In the genomic region with DNA sequence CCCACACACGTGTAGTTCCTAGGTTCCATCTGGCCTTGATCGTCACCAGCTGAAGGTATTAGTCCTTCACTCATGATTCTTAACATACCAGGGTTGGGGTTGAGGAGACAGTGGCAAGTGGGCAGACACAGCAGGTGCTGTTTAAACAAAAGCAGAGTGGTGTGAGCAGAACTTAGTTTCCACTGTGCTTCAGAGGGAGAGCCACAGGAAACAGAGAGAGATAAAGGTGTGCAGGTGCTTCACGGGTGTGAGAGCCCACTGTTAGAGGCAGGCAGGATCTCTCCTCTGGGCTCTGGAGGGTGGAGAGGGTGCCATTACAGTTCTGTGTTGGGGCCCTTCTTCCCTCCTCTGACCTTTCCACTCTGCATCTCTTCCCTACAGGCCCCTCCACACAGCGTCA, we compare ENCODE assay signal across 21 mouse cellular contexts. TPM values are rescaled to one million over a fixed set of nuclear protein-coding genes. Genes with fewer than 3 reads are reported as not detected.
DNase-seq lines count a peak whose midpoint lies in the region; ATAC-seq and TF ChIP-seq lines count a peak whose summit lies in the region.
"Had no signal": no experiment of that assay in that cellular context is flagged by ENCODE, and none has a peak within 500 bp of the region (broad histone marks: within the 10 kb centered on the region; RNA-seq: fewer than 3 reads in every experiment).

No protein-coding gene starts in this region.

- DNase-seq in stomach, postnatal 0 days (ENCODE audit: low spot score): no peak
- peak; percentile 49 to 55 for DNase-seq in thymus, postnatal 10 days (ENCODE audit: low spot score in 2 of 2)
- DNase-seq in thymus, postnatal 36 days: peak; percentile 40 to 57
- no peak for DNase-seq in heart, postnatal 36 days
- no peak for DNase-seq in forebrain, embryonic 14.5 days (ENCODE audit: low spot score)
- no peak for DNase-seq in limb, embryonic 10.5 days (ENCODE audit: low spot score)
- DNase-seq: adrenal gland, adult 8-10 months; adrenal gland, postnatal 25 days; gastrocnemius, postnatal 10 days; gastrocnemius, postnatal 36 days; heart, postnatal 10 days; heart, postnatal 4 days had no signal

- ATAC-seq in stomach, postnatal 0 days (ENCODE audit: low FRiP score, low TSS enrichment): no peak
- no peak for ATAC-seq in forebrain, embryonic 14.5 days
- ATAC-seq: CD4-positive, CD25-positive, alpha-beta regulatory T cell, adult 4 months; forebrain, embryonic 13.5 days; hindbrain, postnatal 0 days; inflammation-experienced regulatory T-cells, adult 6 months had no signal

- no peaks in the 10 kb centered on the region for H3K9me3 ChIP-seq in stomach, postnatal 0 days (ENCODE audit: control insufficient read depth, low read length)
- no peaks in the 10 kb centered on the region for H3K9me3 ChIP-seq in forebrain, embryonic 14.5 days (replicated peaks; ENCODE audit: control insufficient read depth, low read length)
- no peaks in the 10 kb centered on the region for H3K9me3 ChIP-seq in limb, embryonic 10.5 days (replicated peaks)
- H3K9me3 ChIP-seq: forebrain, embryonic 10.5 days; forebrain, embryonic 13.5 days had no signal

- no peak overlapping the region for H3K4me2 ChIP-seq in stomach, postnatal 0 days (replicated peaks; ENCODE audit: low read depth)
- no peak overlapping the region for H3K4me2 ChIP-seq in forebrain, embryonic 14.5 days (ENCODE audit: low read length)
- H3K4me2 ChIP-seq: forebrain, embryonic 13.5 days; heart, embryonic 11.5 days; hindbrain, embryonic 14.5 days had no signal

- TF ChIP-seq CTCF in stomach, postnatal 0 days (IDR thresholded peaks at IDR 0.05; ENCODE audit: low read depth): no peak

- H3K4me1 ChIP-seq in brown adipose tissue, adult 24 weeks (ENCODE audit: control insufficient read depth, insufficient read depth, insufficient read length, low read length): peaks cover 36% of the 10 kb centered on the region
- no peaks in the 10 kb centered on the region for H3K4me1 ChIP-seq in stomach, postnatal 0 days (replicated peaks; ENCODE audit: control insufficient read depth, insufficient read depth)
- H3K4me1 ChIP-seq in forebrain, embryonic 14.5 days (ENCODE audit: control insufficient read depth, insufficient read depth, low read length): peaks cover 7% of the 10 kb centered on the region
- H3K4me1 ChIP-seq in limb, embryonic 10.5 days: no peaks in the 10 kb centered on the region

- 76% methylated on average over 4 of the region's 4 CpGs for WGBS in stomach, postnatal 0 days
- WGBS in forebrain, embryonic 14.5 days: 92% methylated on average over 4 of the region's 4 CpGs
- WGBS in limb, embryonic 10.5 days: 88% methylated on average over 4 of the region's 4 CpGs

- H3K9ac ChIP-seq in stomach, postnatal 0 days (ENCODE audit: low read length): 0 out of 2 replicates have a peak overlapping the region, but pooled peaks have one; percentile 2
- H3K9ac ChIP-seq in forebrain, embryonic 14.5 days (ENCODE audit: low read length): no peak overlapping the region
- H3K9ac ChIP-seq: forebrain, embryonic 13.5 days; hindbrain, embryonic 14.5 days had no signal

- H3K36me3 ChIP-seq in stomach, postnatal 0 days (ENCODE audit: control insufficient read depth, insufficient read depth, low read length): peaks cover 13% of the 10 kb centered on the region; the same call in 1 of the 2 replicates
- peaks cover 67% of the 10 kb centered on the region for H3K36me3 ChIP-seq in forebrain, embryonic 14.5 days (ENCODE audit: control insufficient read depth, insufficient read depth, low read length)
- peaks cover 89% of the 10 kb centered on the region for H3K36me3 ChIP-seq in limb, embryonic 10.5 days

- H3K27ac ChIP-seq in brown adipose tissue, adult 24 weeks (replicated peaks; ENCODE audit: low read depth, low read length): 0 out of 2 replicates have a peak overlapping the region, but pooled peaks have one; percentile 6
- H3K27ac ChIP-seq in stomach, postnatal 0 days (replicated peaks): no peak overlapping the region
- H3K27ac ChIP-seq in forebrain, embryonic 14.5 days (ENCODE audit: low read depth, low read length): no peak overlapping the region
- H3K27ac ChIP-seq in limb, embryonic 10.5 days: no peak overlapping the region
- H3K27ac ChIP-seq: forebrain, embryonic 10.5 days; forebrain, embryonic 13.5 days; hindbrain, embryonic 14.5 days; hindbrain, postnatal 0 days had no signal

- H3K27me3 ChIP-seq in stomach, postnatal 0 days (ENCODE audit: control insufficient read depth, insufficient read depth, low read length): no peaks in the 10 kb centered on the region
- no peaks in the 10 kb centered on the region for H3K27me3 ChIP-seq in forebrain, embryonic 14.5 days (replicated peaks; ENCODE audit: control insufficient read depth, insufficient read depth, low read length)
- no peaks in the 10 kb centered on the region for H3K27me3 ChIP-seq in limb, embryonic 10.5 days (ENCODE audit: low read depth, poor library complexity, severe bottlenecking)
- H3K27me3 ChIP-seq: forebrain, embryonic 13.5 days had no signal

- intact Hi-C loops in heart, postnatal 36 days (cut with DNase I): no loop called here

- H3K4me3 ChIP-seq in brown adipose tissue, adult 24 weeks (ENCODE audit: insufficient read depth, low read depth, low read length): no peak overlapping the region
- no peak overlapping the region for H3K4me3 ChIP-seq in stomach, postnatal 0 days (ENCODE audit: low read depth, low read length)
- H3K4me3 ChIP-seq in forebrain, embryonic 14.5 days (ENCODE audit: low read depth, low read length): no peak overlapping the region
- no peak overlapping the region for H3K4me3 ChIP-seq in limb, embryonic 10.5 days
- H3K4me3 ChIP-seq: forebrain, embryonic 10.5 days; forebrain, embryonic 13.5 days had no signal

- TF ChIP-seq EP300 in stomach, postnatal 0 days (optimal IDR thresholded peaks at IDR 0.05): no peak

RNA-seq across cellular contexts. Expression of gene Degs2, which starts 29.2 kb away (rescaled TPM):
- polyA plus RNA-seq in brown adipose tissue, adult 24 weeks (2012; ENCODE audit: insufficient read depth, insufficient read length, missing spikeins): not detected in 2 replicates
- polyA plus RNA-seq in stomach, postnatal 0 days (2015; fragmentation: Nextera tagmentation; extraction: Ambion mirVana): 172 and 174 TPM in 2 replicates
- under 1 TPM; 0.27 to 0.92 TPM for total RNA-seq in heart, postnatal 36 days (2021)
- polyA plus RNA-seq in forebrain, embryonic 14.5 days (2014; fragmentation: Nextera tagmentation; extraction: Ambion mirVana): 1.1 and 1.3 TPM in 2 replicates
- 1.3 and 1.8 TPM in 2 replicates for polyA plus RNA-seq in limb, embryonic 10.5 days (2016; fragmentation: Nextera tagmentation; extraction: Ambion mirVana)
- total RNA-seq: adrenal gland, adult 8-10 months; adrenal gland, postnatal 25 days; heart, postnatal 4 days; MEL had no signal

Comparison
In these comparisons a context has a peak if more than half of its experiments do, and no peak if none do; other contexts are left out.
1. DNase-seq: peak in thymus, postnatal 10 days (2 of 2) and thymus, postnatal 36 days (2 of 2); none in stomach, postnatal 0 days (single experiment), heart, postnatal 36 days (0 of 2), forebrain, embryonic 14.5 days (single experiment) and limb, embryonic 10.5 days (single experiment).
2. RNA of gene Degs2, which starts 29.2 kb away (polyA plus RNA-seq): 172 to 174 TPM in stomach, postnatal 0 days; 1.3 to 1.8 TPM in limb, embryonic 10.5 days, 1.1 to 1.3 TPM in forebrain, embryonic 14.5 days and not detected in brown adipose tissue, adult 24 weeks; every median in the first group is over 10 times any median in the second.